Mouse (Mus musculus): ENCODE measurements around the gene Cirbp.
"Not testable (repeated sequence)": the region's sequence is repeated elsewhere in the genome, so short reads cannot be mapped to it uniquely, and the experiment has no call there.

The Cirbp gene

GRCm38 (mm10) chr10:80162243-80162608 lies 3.6 kb upstream of the Cirbp start:
- no peak for DNase-seq (ENCODE audit: low spot score in 2 of 2)

- peak in 1 of 2 experiments; percentile 44 for DNase-seq (ENCODE audit: low spot score in 2 of 2)
Measured at GRCm38 (mm10) chr10:80162716-80163299, 3.0 kb upstream of the Cirbp start.

- DNase-seq (ENCODE audit: low spot score in 2 of 2), result no peak
Measured at GRCm38 (mm10) chr10:80163721-80164120, 2.1 kb upstream of the Cirbp start.

- DNase-seq (ENCODE audit: low spot score in 2 of 2), result peak in 1 of 2 experiments; percentile 33
Measured at GRCm38 (mm10) chr10:80164161-80164997, 1.4 kb upstream of the Cirbp start.

- DNase-seq (ENCODE audit: low spot score in 2 of 2), result peak; percentile 97
Measured at GRCm38 (mm10) chr10:80164998-80165344, 814 bp upstream of the Cirbp start.

GRCm38 (mm10) chr10:80166136-80166535 lies 351 bp downstream of the Cirbp start:
- not testable (repeated sequence) for DNase-seq (ENCODE audit: low spot score in 2 of 2)

- DNase-seq (ENCODE audit: low spot score in 2 of 2), result peak; percentile 99 to 100
Measured at GRCm38 (mm10) chr10:80167460-80168037, 1.8 kb downstream of the Cirbp start.

GRCm38 (mm10) chr10:80168038-80168661 lies 2.4 kb downstream of the Cirbp start:
- DNase-seq (ENCODE audit: low spot score in 2 of 2), result peak; percentile 90 to 94

GRCm38 (mm10) chr10:80169070-80169469 lies 3.3 kb downstream of the Cirbp start:
- no peak for DNase-seq (ENCODE audit: low spot score in 2 of 2)

GRCm38 (mm10) chr10:80169651-80170050 lies 3.9 kb downstream of the Cirbp start:
- DNase-seq (ENCODE audit: low spot score in 2 of 2), result no peak

- DNase-seq (ENCODE audit: low spot score in 2 of 2), result no peak
Measured at GRCm38 (mm10) chr10:80170052-80170451, 4.3 kb downstream of the Cirbp start.

- no peak for DNase-seq (ENCODE audit: low spot score in 2 of 2)
Measured at GRCm38 (mm10) chr10:80170601-80171021, 4.8 kb downstream of the Cirbp start.

GRCm38 (mm10) chr10:80171252-80171651 lies 5.5 kb downstream of the Cirbp start:
- no peak for DNase-seq (ENCODE audit: low spot score in 2 of 2)

- DNase-seq (ENCODE audit: low spot score in 2 of 2), result peak in 1 of 2 experiments; percentile 36
Measured at GRCm38 (mm10) chr10:80171760-80172526, 6.2 kb downstream of the Cirbp start.

GRCm38 (mm10) chr10:80172527-80173292 lies 6.9 kb downstream of the Cirbp start, which contains the start of gene 1600002K03Rik:
Gene 1600002K03Rik (plus strand): TSS chr10:80172944.
- peak; percentile 89 to 91 for DNase-seq (ENCODE audit: low spot score in 2 of 2)

GRCm38 (mm10) chr10:80173358-80173757 lies 7.6 kb downstream of the Cirbp start:
- DNase-seq (ENCODE audit: low spot score in 2 of 2), result no peak

GRCm38 (mm10) chr10:80173955-80174640 lies 8.3 kb downstream of the Cirbp start:
- DNase-seq (ENCODE audit: low spot score in 2 of 2), result no peak

GRCm38 (mm10) chr10:80174705-80175104 lies 8.9 kb downstream of the Cirbp start:
- DNase-seq (ENCODE audit: low spot score in 2 of 2), result peak in 1 of 2 experiments; percentile 69

GRCm38 (mm10) chr10:80175536-80176269 lies 9.9 kb downstream of the Cirbp start:
- peak in 1 of 2 experiments; percentile 51 for DNase-seq (ENCODE audit: low spot score in 2 of 2)

Measured in spleen, postnatal 10 days (tissue).